Mouse (Mus musculus) cerebral cortex, adult 2 months (tissue): ENCODE measurements around the gene Wdcp.

ENCODE experiments used
- WGBS: fragments of 180-500 bp; shearing (Covaris S2); methylation state at CpG from one replicate; pipeline ENCODE4 v1.1.7; 2018; 5-methylcytosine and 5-hydroxymethylcytosine counted together

Wdcp gene

DNA sequence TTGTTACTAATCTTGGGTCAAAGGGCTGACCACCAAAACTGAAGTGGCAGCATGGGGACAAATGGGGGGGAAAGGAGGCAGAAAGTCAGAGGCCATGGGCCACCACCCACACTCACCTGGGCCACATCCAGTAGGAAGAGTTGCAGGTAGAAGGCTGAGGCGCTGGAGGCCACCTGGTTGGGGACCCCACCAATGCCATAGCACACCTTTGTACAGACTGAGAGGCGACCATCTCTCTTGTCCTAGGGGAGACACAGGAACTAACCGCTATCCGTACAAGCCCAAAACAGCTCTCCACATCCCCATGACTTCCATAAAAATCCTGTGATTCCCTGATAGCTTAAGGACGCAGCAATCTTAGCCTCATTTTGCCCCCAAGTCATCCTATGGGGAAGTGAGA is 28.2 kb downstream of the Wdcp start:
- WGBS, result 94% methylated on average over 5 of the region's 5 CpGs

GRCm38 (mm10) chr12:4872273-4872672 is 29.2 kb downstream of the Wdcp start:
- WGBS, result 67% methylated on average over 4 of the region's 4 CpGs

DNA sequence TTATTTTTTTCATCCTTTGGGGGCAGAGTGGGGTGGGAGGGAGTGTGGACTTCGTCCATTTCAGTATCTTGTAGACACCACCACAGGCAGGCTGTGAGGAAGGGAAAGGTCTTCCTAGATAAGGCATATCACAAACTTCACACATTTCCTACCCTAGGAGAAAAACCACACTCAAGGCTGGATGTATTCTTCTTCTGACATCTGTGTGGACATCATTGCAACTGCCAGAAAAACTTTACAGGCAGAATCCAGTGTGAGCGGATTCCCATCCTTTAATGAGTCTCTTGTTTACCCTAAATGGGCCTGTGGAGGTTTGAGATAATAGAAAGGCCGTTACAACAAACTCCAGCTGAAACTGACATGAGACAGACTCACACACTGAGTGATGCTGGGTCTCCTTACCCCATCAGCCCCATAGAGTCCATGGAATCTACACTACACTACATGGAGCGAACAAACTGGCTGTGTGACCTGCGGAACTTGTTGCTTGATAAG is 29.9 kb downstream of the Wdcp start:
- 81% methylated on average over 5 of the region's 5 CpGs for WGBS

DNA sequence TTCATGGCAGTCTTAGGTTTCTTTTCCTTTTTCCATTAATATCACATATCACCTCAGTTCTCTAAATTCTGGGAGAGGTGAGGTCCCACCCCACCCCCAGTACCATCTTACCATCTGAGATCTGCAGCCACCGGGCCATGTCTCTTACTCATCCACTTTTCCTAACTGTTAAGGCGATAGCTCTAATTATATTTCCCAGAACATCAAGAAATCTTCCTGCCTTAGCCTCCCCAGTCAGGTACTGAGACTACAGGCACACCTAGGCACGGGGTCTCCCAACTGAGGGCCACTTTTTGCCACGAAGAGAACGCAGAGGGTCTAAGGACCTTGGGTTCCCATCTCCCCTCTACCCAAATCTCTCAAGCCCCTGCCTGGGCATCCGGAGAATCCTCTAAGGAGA is 30.4 kb downstream of the Wdcp start:
- WGBS, result 74% methylated on average over 6 of the region's 6 CpGs

DNA sequence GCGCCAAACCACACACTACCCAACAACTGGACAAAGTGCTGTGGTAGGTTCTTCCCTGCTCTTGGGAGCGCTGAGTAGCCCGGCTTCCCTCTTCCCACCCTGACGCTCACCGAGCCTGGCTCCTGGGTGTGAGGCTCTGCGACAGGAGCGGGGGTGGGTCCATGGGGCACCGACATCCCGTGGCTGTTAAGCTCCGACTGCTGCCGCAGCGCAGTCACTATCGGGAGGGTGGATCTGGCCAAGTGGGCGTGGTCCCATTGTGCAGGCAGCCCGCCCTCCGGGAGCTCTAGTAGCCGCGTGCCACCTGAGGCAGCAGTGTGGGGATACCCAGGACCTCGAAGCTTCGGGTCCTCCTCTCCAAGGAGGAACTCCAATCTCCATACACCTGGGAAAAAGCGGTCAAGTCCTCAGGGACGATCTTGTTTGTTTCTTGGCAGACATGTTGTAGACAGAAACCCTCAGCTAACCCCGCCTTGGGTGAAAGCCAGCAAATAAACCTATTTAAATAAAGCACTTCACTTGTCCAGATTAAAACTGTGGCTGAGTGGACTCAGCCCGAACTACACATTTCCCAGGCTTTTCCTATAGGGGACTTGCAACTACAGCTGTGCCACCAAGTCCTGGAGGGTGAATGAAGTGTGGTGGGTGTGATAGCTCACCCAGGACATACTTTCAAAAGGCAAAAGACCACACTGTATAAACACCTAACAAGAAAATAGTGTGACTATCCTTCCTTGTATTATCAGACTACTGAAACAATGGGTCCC is 31.2 kb downstream of the Wdcp start, which contains the start of gene Mfsd2b:
Gene Mfsd2b, minus strand, starts transcription at position 199 of the 767 bp plus-strand sequence.
- WGBS, result 2% methylated on average over 24 of the region's 24 CpGs

DNA sequence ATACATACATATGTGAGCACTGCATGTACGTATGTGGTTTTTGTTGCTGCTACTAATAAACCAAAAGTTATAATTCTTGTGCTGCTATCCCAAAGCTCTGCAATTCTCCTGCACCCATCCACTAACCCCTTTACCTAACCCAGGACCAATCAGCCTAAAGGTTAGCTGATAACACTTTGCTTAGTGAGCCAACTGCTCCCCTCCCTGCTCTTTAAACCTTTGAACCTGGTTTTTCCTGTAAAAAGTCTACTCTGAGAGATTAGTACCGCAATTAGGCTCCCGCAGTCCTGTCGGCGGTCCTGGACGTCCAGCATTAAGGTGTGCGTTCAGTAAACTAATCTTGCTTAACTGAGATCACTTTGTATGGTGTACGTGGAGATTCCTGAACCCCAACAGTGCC is 32.5 kb downstream of the Wdcp start:
- WGBS, result 90% methylated on average over 8 of the region's 8 CpGs

- WGBS, result 84% methylated on average over 9 of the region's 9 CpGs
Measured at GRCm38 (mm10) chr12:4878296-4878783, 35.2 kb downstream of the Wdcp start.

DNA sequence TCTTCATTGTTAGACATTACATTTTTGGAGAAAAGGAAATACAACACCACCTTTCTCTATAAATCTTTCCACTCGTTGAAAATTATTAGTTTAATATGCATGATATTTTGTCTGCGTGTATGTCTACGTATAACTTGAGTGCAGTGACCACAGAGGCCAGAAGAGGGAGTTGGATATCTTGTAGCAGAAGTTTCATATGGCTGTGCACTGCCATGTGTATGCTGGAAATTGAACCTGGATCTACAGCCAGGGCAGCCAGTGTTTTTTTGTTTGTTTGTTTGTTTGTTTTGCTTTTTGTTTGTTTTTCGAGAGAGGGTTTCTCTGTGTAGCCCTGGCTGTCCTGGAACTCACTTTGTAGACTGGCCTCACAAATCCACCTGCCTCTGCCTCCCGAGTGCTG is 35.9 kb downstream of the Wdcp start:
- 97% methylated on average over 5 of the region's 5 CpGs for WGBS

GRCm38 (mm10) chr12:4882086-4882485 is 39.0 kb downstream of the Wdcp start:
- 90% methylated on average over 2 of the region's 2 CpGs for WGBS

GRCm38 (mm10) chr12:4885062-4885461 is 42.0 kb downstream of the Wdcp start:
- WGBS, result 64% methylated on average over 1 of the region's 1 CpGs

DNA sequence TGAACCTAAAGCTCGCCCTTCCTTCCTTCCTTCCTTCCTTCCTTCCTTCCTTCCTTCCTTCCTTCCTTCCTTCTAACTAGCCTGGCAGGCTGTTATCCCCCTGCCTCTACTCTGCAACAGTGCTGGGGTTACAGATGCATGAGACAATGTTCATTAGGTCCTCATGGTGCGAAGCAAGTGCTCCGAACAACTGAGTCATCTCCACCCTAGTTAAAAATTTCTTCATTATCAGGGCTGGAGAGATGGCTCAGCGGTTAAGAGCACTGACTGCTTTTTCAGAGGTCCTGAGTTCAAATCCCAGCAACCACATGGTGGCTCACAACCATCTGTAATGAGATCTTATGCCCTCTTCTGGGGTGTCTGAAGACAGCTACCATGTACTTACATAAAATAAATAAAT is 43.5 kb downstream of the Wdcp start:
- 98% methylated on average over 4 of the region's 4 CpGs for WGBS

- 97% methylated on average over 2 of the region's 2 CpGs for WGBS
Measured at GRCm38 (mm10) chr12:4889251-4889650, 46.1 kb downstream of the Wdcp start.

DNA sequence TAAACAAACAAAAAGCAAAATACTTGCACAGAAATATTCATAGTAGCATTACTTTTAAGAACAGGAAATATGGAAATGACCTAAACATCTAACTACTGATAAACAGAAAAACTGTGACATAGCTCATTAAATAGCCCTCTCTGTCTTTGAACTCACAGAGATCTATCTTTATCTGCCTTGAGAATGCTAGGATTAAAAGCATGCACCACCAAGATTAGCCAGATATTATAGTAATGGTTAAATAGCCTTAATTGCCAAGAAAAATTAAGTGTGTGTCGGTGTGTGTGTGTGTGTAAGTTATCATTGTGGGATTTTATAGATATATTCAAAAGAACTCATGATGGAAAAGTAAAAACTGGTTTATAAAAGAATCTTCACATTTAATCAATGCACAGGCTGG is 46.8 kb downstream of the Wdcp start:
- 97% methylated on average over 1 of the region's 1 CpGs for WGBS

- WGBS, result 87% methylated on average over 5 of the region's 5 CpGs
Measured at GRCm38 (mm10) chr12:4898024-4898423, 54.9 kb downstream of the Wdcp start.

GRCm38 (mm10) chr12:4905946-4906345 is 62.8 kb downstream of the Wdcp start:
- 48% methylated on average over 7 of the region's 7 CpGs for WGBS

DNA sequence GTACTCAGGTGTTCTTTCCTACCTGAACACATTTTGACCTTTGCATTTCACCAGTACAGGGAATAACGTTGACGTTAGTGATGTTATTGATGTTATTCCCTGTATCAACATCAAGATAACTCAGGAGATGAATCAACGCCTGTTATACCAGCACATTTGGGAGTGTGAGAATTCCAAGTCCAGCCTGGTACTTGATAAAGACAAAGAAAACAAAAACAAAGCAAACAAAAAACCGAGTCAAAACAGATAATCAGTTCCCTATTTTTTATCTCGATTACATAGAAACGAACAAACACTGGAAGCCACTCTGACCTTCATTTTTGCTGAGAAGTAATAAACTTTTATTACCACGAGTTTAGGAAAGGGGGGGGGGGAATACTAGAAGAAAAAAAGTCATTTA is 63.4 kb downstream of the Wdcp start:
- WGBS, result 32% methylated on average over 7 of the region's 7 CpGs

DNA sequence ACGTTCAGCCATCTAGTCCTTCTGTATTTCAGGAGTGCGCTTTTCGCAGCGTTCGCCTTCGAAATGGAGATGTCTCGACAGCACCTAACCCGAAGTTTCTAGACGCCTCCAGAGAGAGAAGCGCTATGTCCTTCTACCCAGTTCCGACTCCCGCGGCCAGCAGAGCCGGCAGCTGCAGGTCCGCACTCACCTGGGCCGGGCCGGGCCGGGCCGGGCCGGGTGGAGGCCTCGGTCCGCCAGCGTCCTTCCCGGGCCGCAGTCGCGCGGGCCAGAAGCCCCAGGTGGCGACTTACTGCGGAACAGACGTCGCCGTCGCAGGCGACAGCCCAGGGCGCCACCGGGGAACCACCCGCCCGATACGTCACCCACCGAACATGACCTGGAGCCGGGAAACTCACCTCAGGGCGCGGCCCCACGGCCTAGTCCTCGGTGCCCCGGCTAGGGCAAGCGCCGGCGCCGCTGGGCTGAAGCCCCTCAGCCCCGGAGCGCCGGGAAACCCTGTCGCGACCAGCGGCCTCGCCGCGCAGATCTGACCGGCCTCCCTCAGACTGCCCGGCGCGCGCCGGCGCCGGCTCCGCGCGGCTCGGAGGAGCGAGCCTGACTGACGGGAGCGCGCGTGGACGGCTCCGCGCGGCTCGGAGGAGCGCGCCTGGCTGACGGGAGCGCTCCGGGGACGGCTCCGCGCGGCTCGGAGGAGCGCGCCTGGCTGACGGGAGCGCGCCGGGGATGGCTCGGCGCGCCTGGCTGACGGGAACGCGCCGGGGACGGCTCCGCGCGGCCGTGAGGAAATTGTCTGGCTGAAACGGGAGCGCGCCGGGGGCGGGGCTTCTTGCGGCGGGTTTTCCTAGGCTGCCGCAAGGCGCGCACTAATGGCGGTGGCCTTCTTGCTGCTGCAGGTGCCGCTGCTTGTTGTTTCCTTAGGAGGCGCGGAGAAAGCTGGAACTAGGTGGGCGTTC is 64.1 kb downstream of the Wdcp start, which contains the start of gene Ubxn2a:
Gene Ubxn2a, minus strand, starts transcription at position 755 of the 956 bp plus-strand sequence.
- WGBS, result under 1% methylated on average over 125 of the region's 125 CpGs

DNA sequence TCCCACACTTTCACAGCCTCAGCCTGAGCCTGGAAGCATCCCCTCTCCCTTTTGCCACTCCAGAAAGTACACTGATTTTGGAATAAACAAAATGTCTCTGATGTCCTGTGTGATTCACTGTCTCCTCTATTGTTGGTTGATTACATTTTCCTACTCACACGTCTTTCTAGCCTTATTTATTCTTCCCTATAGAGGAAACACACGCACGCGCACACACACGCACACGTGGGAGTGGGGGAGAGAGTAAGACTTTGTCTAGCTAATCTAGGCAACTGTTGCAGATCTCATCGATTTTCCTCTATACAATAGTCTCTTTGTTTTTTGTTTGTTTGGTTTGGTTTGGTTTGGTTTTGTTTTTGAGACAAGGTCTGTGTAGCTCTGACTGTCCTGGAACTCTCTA is 65.3 kb downstream of the Wdcp start:
- WGBS, result 84% methylated on average over 7 of the region's 7 CpGs
